Mouse (Mus musculus) liver, postnatal 0 days (tissue): ENCODE measurements around the gene Vwa8. TPM values are rescaled to one million over a fixed set of nuclear protein-coding genes. Genes with fewer than 3 reads are reported as not detected.
A peak's percentile ranks its signal among the peaks of the same experiment; 100 is the strongest.

Experiments
- ATAC-seq: fragments of 200-750 bp; cut with Nextera tagmentation; 2 replicates; pipeline ENCODE4 v1.8.0; 2017; ENCODE audit warnings: mild to moderate bottlenecking, moderate library complexity
- DNase-seq: peaks from one replicate; pipeline ENCODE4 v3.0.0-alpha.2; 2016
- H3K27ac ChIP-seq: fragments of 300-500 bp; sonication (generic); 2 replicates; pipeline ENCODE4 v1.5.1; 2014; ENCODE audit warnings: antibody characterized with exemption, moderate library complexity, mild to moderate bottlenecking, low read depth
- H3K27me3 ChIP-seq: fragments of 300-500 bp; sonication (generic); 2 replicates; pipeline ENCODE4 v1.6.1; 2014; ENCODE audit warnings: low read length, control low read depth, mixed read lengths; ENCODE audit not compliant: insufficient read depth
- H3K36me3 ChIP-seq: fragments of 300-500 bp; sonication (generic); replicated peaks from 2 replicates; pipeline ENCODE4 v1.6.1; 2014; ENCODE audit warnings: mild to moderate bottlenecking, control low read depth, low read length, moderate library complexity, mixed read lengths; ENCODE audit not compliant: insufficient read depth
- H3K4me1 ChIP-seq: fragments of 300-500 bp; sonication (generic); 2 replicates; pipeline ENCODE4 v1.6.1; 2014; ENCODE audit warnings: antibody characterized with exemption, mild to moderate bottlenecking, control low read depth; ENCODE audit not compliant: insufficient read depth
- H3K4me2 ChIP-seq: fragments of 300-500 bp; sonication (generic); 2 replicates; pipeline ENCODE4 v1.6.1; 2014; ENCODE audit warnings: low read depth, mild to moderate bottlenecking, low read length, moderate library complexity, mixed read lengths
- H3K4me3 ChIP-seq: fragments of 300-500 bp; sonication (generic); 2 replicates; pipeline ENCODE4 v1.5.1; 2014; ENCODE audit warnings: low read depth, low read length
- H3K9ac ChIP-seq: fragments of 300-500 bp; sonication (generic); replicated peaks from 2 replicates; pipeline ENCODE4 v1.6.1; 2014; ENCODE audit warnings: mild to moderate bottlenecking, moderate library complexity
- H3K9me3 ChIP-seq: fragments of 300-500 bp; sonication (generic); 2 replicates; pipeline ENCODE4 v1.6.1; 2016; ENCODE audit warnings: mild to moderate bottlenecking, control low read depth, low read length, mixed read lengths
- CTCF ChIP-seq: sonication (generic); IDR thresholded peaks from 2 replicates; pipeline ENCODE4 v1.5.1; 2016; ENCODE audit warnings: antibody characterized with exemption, low read depth
- EP300 ChIP-seq: IDR thresholded peaks from 2 replicates; pipeline ENCODE4 v1.6.1; 2016; ENCODE audit warnings: antibody characterized with exemption, low read depth, mild to moderate bottlenecking
- WGBS: fragments of 180-500 bp; shearing (Covaris S2); extraction: QIAGEN DNeasy Blood & Tissue Kit; methylation state at CpG from one replicate; pipeline ENCODE4 v1.1.7; 2014; ENCODE audit not compliant: insufficient replicate concordance; 5-methylcytosine and 5-hydroxymethylcytosine counted together
- polyA plus RNA-seq: library from polyadenylated mRNA; unstranded; fragments of >200 nt; fragmentation: Nextera tagmentation; extraction: Ambion mirVana; gene quantifications from 2 replicates; pipeline ENCODE4 v1.2.1, GENCODE M21; 2015

Vwa8 gene
- polyA plus RNA-seq, 1 experiment from 2014 or later: 27.1 TPM

GRCm38 (mm10) chr14:79227955-79228354, 379.1 kb downstream of the Vwa8 start:
- no peaks in the 10 kb centered on the region for H3K36me3 ChIP-seq
- H3K4me2 ChIP-seq: no peak overlapping the region
- peak; percentile 17; the same call in 1 of the 2 replicates for TF ChIP-seq EP300
- TF ChIP-seq CTCF: no peak
- H3K9ac ChIP-seq: no peak overlapping the region
- H3K27me3 ChIP-seq: no peaks in the 10 kb centered on the region
- no peaks in the 10 kb centered on the region for H3K4me1 ChIP-seq
- DNase-seq: no peak
- H3K9me3 ChIP-seq: no peaks in the 10 kb centered on the region
- 33% methylated on average over 4 of the region's 4 CpGs for WGBS
- no peak overlapping the region for H3K27ac ChIP-seq
- no peak for ATAC-seq
- H3K4me3 ChIP-seq: no peak overlapping the region

DNA sequence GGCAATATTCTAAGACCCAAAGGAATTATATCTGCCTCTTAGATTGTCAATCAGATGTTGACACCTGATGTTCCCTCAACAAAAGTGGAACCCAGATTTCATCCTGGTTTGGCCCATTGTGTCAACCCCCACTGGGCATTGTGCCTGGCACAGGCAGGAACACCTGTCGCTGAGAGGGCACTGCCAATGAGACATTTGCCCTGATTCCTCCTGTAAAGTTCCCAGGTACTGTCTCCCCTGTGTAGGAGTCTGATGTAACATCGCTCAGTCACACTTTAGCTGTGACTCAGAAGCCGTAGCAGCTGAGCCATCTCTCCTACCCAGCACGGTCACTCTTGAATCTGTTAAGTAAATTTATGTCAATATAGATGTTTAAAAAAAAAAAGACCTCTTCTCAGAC, 382.8 kb downstream of the Vwa8 start:
- no peak for DNase-seq
- ATAC-seq: no peak
- Histone ChIP-seq H3K4me3 (no peak overlapping the region), H3K4me1 (no peaks in the 10 kb centered on the region), H3K27ac (no peak overlapping the region), H3K36me3 (no peaks in the 10 kb centered on the region), H3K9ac (no peak overlapping the region), H3K9me3 (no peaks in the 10 kb centered on the region), H3K27me3 (no peaks in the 10 kb centered on the region), H3K4me2 (no peak overlapping the region)
- no peak for TF ChIP-seq EP300
- no peak for TF ChIP-seq CTCF
- 85% methylated on average over 4 of the region's 4 CpGs for WGBS

GRCm38 (mm10) chr14:79233697-79234096, 384.8 kb downstream of the Vwa8 start:
- no peak for TF ChIP-seq CTCF
- no peak for TF ChIP-seq EP300
- no peaks in the 10 kb centered on the region for H3K27me3 ChIP-seq
- ATAC-seq (no peak), DNase-seq (no peak)
- no peak overlapping the region for H3K9ac ChIP-seq
- H3K9me3 ChIP-seq: no peaks in the 10 kb centered on the region
- WGBS: 63% methylated on average over 5 of the region's 5 CpGs
- no peaks in the 10 kb centered on the region for H3K36me3 ChIP-seq
- no peak overlapping the region for H3K4me2 ChIP-seq
- no peak overlapping the region for H3K4me3 ChIP-seq
- H3K4me1 ChIP-seq: no peaks in the 10 kb centered on the region
- H3K27ac ChIP-seq: no peak overlapping the region

- no peak overlapping the region for H3K9ac ChIP-seq
- no peaks in the 10 kb centered on the region for H3K9me3 ChIP-seq
- H3K4me2 ChIP-seq: no peak overlapping the region
- H3K36me3 ChIP-seq: no peaks in the 10 kb centered on the region
- TF ChIP-seq EP300 (no peak), CTCF (no peak)
- H3K4me3 ChIP-seq: no peak overlapping the region
- no peaks in the 10 kb centered on the region for H3K4me1 ChIP-seq
- ATAC-seq: no peak
- no peak overlapping the region for H3K27ac ChIP-seq
- WGBS: 81% methylated on average over 2 of the region's 2 CpGs
- no peaks in the 10 kb centered on the region for H3K27me3 ChIP-seq
- DNase-seq: no peak
These were observed 385.7 kb downstream of the Vwa8 start for GRCm38 (mm10) chr14:79234513-79234912.

DNA sequence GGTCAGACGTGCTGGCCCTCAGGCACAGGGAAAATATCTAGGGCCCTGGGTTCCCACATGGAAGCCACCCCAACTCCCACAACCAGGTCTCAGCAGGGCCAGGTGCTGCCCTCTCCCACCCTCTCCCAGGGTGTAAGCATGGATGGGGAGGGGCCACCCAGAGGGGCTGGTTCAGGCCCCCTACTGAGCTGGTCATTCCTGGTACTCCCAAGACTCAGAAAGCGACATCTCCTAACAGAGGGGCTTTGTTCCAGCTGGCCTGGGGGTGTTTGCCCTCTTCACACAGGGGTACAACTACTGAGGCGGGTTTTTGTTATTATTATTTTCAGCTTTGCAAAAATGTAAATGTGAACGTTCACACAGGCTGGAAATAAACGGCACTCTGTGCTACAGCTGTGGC, 386.3 kb downstream of the Vwa8 start:
- WGBS: 73% methylated on average over 5 of the region's 5 CpGs
- Histone ChIP-seq H3K9ac (no peak overlapping the region), H3K27ac (no peak overlapping the region), H3K36me3 (no peaks in the 10 kb centered on the region), H3K4me3 (no peak overlapping the region), H3K4me2 (no peak overlapping the region), H3K27me3 (no peaks in the 10 kb centered on the region), H3K4me1 (no peaks in the 10 kb centered on the region), H3K9me3 (no peaks in the 10 kb centered on the region)
- ATAC-seq: no peak
- no peak for DNase-seq
- TF ChIP-seq CTCF: no peak
- no peak for TF ChIP-seq EP300

- no peaks in the 10 kb centered on the region for H3K4me1 ChIP-seq
- no peak overlapping the region for H3K4me3 ChIP-seq
- no peaks in the 10 kb centered on the region for H3K27me3 ChIP-seq
- H3K36me3 ChIP-seq: no peaks in the 10 kb centered on the region
- ATAC-seq (no peak), DNase-seq (no peak)
- TF ChIP-seq CTCF: no peak
- TF ChIP-seq EP300: no peak
- H3K9me3 ChIP-seq: no peaks in the 10 kb centered on the region
- 71% methylated on average over 6 of the region's 6 CpGs for WGBS
- H3K4me2 ChIP-seq: no peak overlapping the region
- H3K27ac ChIP-seq: no peak overlapping the region
- no peak overlapping the region for H3K9ac ChIP-seq
These were observed 387.4 kb downstream of the Vwa8 start for GRCm38 (mm10) chr14:79236261-79236660.

GRCm38 (mm10) chr14:79239402-79239801, 390.6 kb downstream of the Vwa8 start:
- Histone ChIP-seq H3K9me3 (no peaks in the 10 kb centered on the region), H3K27me3 (no peaks in the 10 kb centered on the region), H3K4me3 (no peak overlapping the region), H3K36me3 (no peaks in the 10 kb centered on the region), H3K9ac (no peak overlapping the region), H3K27ac (no peak overlapping the region), H3K4me1 (no peaks in the 10 kb centered on the region), H3K4me2 (no peak overlapping the region)
- DNase-seq: no peak
- 82% methylated on average over 12 of the region's 12 CpGs for WGBS
- TF ChIP-seq CTCF (no peak), EP300 (no peak)
- ATAC-seq: no peak
